15 mouse cellular contexts compared by ENCODE assay signal in genomic region chr1:128141737-128142136, GRCm38 (mm10). TPM values are rescaled to one million over a fixed set of nuclear protein-coding genes. Genes with fewer than 3 reads are reported as not detected.
A peak's percentile ranks its signal among the peaks of the same experiment; 100 is the strongest.
DNase-seq lines count a peak whose midpoint lies in the region; ATAC-seq lines count a peak whose summit lies in the region.
"Had no signal": no experiment of that assay in that cellular context is flagged by ENCODE, and none has a peak within 500 bp of the region (broad histone marks: within the 10 kb centered on the region; RNA-seq: fewer than 3 reads in every experiment).

No protein-coding gene starts in this region.

- no peak overlapping the region for H3K4me3 ChIP-seq in midbrain, embryonic 14.5 days (replicated peaks; ENCODE audit: low read depth, low read length)
- H3K4me3 ChIP-seq: hindbrain, embryonic 10.5 days had no signal

- H3K4me1 ChIP-seq in midbrain, embryonic 14.5 days (ENCODE audit: control insufficient read depth, insufficient read depth, low read length), result no peaks in the 10 kb centered on the region
- H3K4me1 ChIP-seq: hindbrain, embryonic 10.5 days had no signal

- no peak for ATAC-seq in midbrain, embryonic 14.5 days (ENCODE audit: low FRiP score, low TSS enrichment)

- no peaks in the 10 kb centered on the region for H3K27me3 ChIP-seq in midbrain, embryonic 14.5 days (ENCODE audit: control insufficient read depth, insufficient read depth, low read length)

- H3K27ac ChIP-seq in midbrain, embryonic 14.5 days (replicated peaks; ENCODE audit: low read depth, low read length), result no peak overlapping the region
- H3K27ac ChIP-seq: hindbrain, embryonic 10.5 days; liver, embryonic 14.5 days; stomach, postnatal 0 days had no signal

- no peaks in the 10 kb centered on the region for H3K9me3 ChIP-seq in midbrain, embryonic 14.5 days (ENCODE audit: control insufficient read depth, low read length)
- H3K9me3 ChIP-seq: hindbrain, embryonic 10.5 days had no signal

- no peaks in the 10 kb centered on the region for H3K36me3 ChIP-seq in midbrain, embryonic 14.5 days (ENCODE audit: control insufficient read depth, insufficient read depth, low read length)
- H3K36me3 ChIP-seq: hindbrain, embryonic 10.5 days had no signal

- no peak overlapping the region for H3K9ac ChIP-seq in midbrain, embryonic 14.5 days (replicated peaks; ENCODE audit: low read length)
- H3K9ac ChIP-seq: liver, embryonic 14.5 days had no signal

- no peak overlapping the region for H3K4me2 ChIP-seq in midbrain, embryonic 14.5 days (ENCODE audit: low read length)
- H3K4me2 ChIP-seq: heart, embryonic 11.5 days had no signal

- peak; percentile 10 for DNase-seq in embryo, embryonic 10 days (ENCODE audit: low spot score)
- no peak for DNase-seq in embryo, embryonic 9.5 days (ENCODE audit: extremely low spot score)
- peak; percentile 49 for DNase-seq in layer of hippocampus, adult 9-11 months
- DNase-seq in layer of hippocampus, postnatal 36 days, result no peak
- DNase-seq in brain, adult 2 months (ENCODE audit: low read depth, low spot score), result peak; percentile 91
- DNase-seq in midbrain, embryonic 14.5 days, result peak; percentile 32
- DNase-seq in thymus, postnatal 10 days (ENCODE audit: low spot score in 2 of 2), result no peak
- no peak for DNase-seq in spleen, postnatal 36 days (ENCODE audit: low spot score in 2 of 2)
- DNase-seq: adrenal gland, postnatal 25 days; cerebellum, postnatal 36 days; gastrocnemius, postnatal 10 days had no signal

RNA-seq across cellular contexts. Expression of gene R3hdm1, which starts 38.6 kb away (rescaled TPM):
- total RNA-seq in layer of hippocampus, postnatal 36 days (2021), result 100 to 1,000 TPM; 242 to 274 TPM
- polyA plus RNA-seq in midbrain, embryonic 14.5 days (2014; fragmentation: Nextera tagmentation; extraction: Ambion mirVana), result 111 and 113 TPM in 2 replicates

RNA-seq across cellular contexts. Expression of gene Zranb3, which starts 38.9 kb away (rescaled TPM):
- 1 to 10 TPM; 5.8 to 7.2 TPM for total RNA-seq in layer of hippocampus, postnatal 36 days (2021)
- polyA plus RNA-seq in midbrain, embryonic 14.5 days (2014; fragmentation: Nextera tagmentation; extraction: Ambion mirVana), result 2.8 and 4.8 TPM in 2 replicates

Comparison
In these comparisons a context has a peak if more than half of its experiments do, and no peak if none do; other contexts are left out.
1. DNase-seq: peak in embryo, embryonic 10 days (single experiment), layer of hippocampus, adult 9-11 months (single experiment), brain, adult 2 months (single experiment) and midbrain, embryonic 14.5 days (single experiment); none in embryo, embryonic 9.5 days (single experiment), layer of hippocampus, postnatal 36 days (0 of 2), thymus, postnatal 10 days (0 of 2) and spleen, postnatal 36 days (0 of 2).